Mouse (Mus musculus): Measurements from ENCODE around the gene Nfil3. TPM values are rescaled to one million over a fixed set of nuclear protein-coding genes. Genes with fewer than 3 reads are reported as not detected.
A peak's percentile ranks its signal among the peaks of the same experiment; 100 is the strongest.

Gene Nfil3
- total and polyA plus RNA-seq, 3 experiments: 23.5 to 34.6 (median 30.0) TPM

- no peaks in the 10 kb centered on the region for H3K27me3 ChIP-seq (replicated peaks)
- TF ChIP-seq RAD21 (IDR thresholded peaks at IDR 0.05; ENCODE audit: low read depth, low read length) (no peak), MAX (IDR thresholded peaks at IDR 0.05; ENCODE audit: low read length) (no peak), E2F4 (IDR thresholded peaks at IDR 0.05; ENCODE audit: insufficient replicate concordance, low read depth, low read length) (no peak), PAX5 (IDR thresholded peaks at IDR 0.05; ENCODE audit: low read length) (no peak), RCOR1 (conservative IDR thresholded peaks at IDR 0.05; ENCODE audit: low read depth, low read length) (no peak), MAFK (IDR thresholded peaks at IDR 0.05; ENCODE audit: insufficient replicate concordance, low read length) (peak; percentile 89), EP300 (IDR thresholded peaks at IDR 0.05; ENCODE audit: low read length) (no peak), IRF4 (IDR thresholded peaks at IDR 0.05; ENCODE audit: low read depth, low read length) (no peak)
- DNase-seq (ENCODE audit: extremely low read depth): no peak
- H3K36me3 ChIP-seq (replicated peaks in 1 of 2; ENCODE audit: control insufficient read depth in 1 of 2, insufficient read depth in 1 of 2, low read length in 1 of 2): no peaks in the 10 kb centered on the region
- H3K9ac ChIP-seq (ENCODE audit: insufficient read depth, low read depth): no peak overlapping the region
- dilution Hi-C loops (cut with MboI; ENCODE audit: extremely low pct_ligation_motif_present, extremely low pct_unique_long_range_greater_than_20kb, low sequenced_read_pairs) (no loop called here), in situ Hi-C loops (cut with MboI; ENCODE audit: low pct_ligation_motif_present, low pct_unique_long_range_greater_than_20kb, low sequenced_read_pairs) (no loop called here)
- H3K27ac ChIP-seq (ENCODE audit: insufficient read depth, low read depth): no peak overlapping the region
- H3K9me3 ChIP-seq (replicated peaks; ENCODE audit: low read length): peaks cover 5% of the 10 kb centered on the region
- H3K4me1 ChIP-seq (ENCODE audit: control insufficient read depth in 1 of 2, insufficient read depth in 2 of 2): peaks cover 0 to 2% of the 10 kb centered on the region in 2 experiments; a peak in 1 of 4 replicates
- H3K4me3 ChIP-seq (replicated peaks in 1 of 3; ENCODE audit: low read depth in 2 of 3, low read length in 2 of 3, poor library complexity in 1 of 3): no peak overlapping the region
- H3K79me2 ChIP-seq (replicated peaks; ENCODE audit: control insufficient read depth, extremely low read depth, insufficient read depth, poor library complexity, severe bottlenecking): no peaks in the 10 kb centered on the region
- no peak overlapping the region for H3K4me2 ChIP-seq (ENCODE audit: insufficient read depth, low read depth, poor library complexity, severe bottlenecking)
These were observed 33.3 kb downstream of the Nfil3 start for GRCm38 (mm10) chr13:52947545-52947944.

- TF ChIP-seq GABPA (IDR thresholded peaks at IDR 0.05; ENCODE audit: insufficient replicate concordance, low read depth, low read length) (no peak), CHD2 (IDR thresholded peaks at IDR 0.05; ENCODE audit: low read length) (no peak), ETS1 (conservative IDR thresholded peaks at IDR 0.05; ENCODE audit: low read depth, low read length) (no peak; the same call in 1 of the 2 replicates), E2F4 (IDR thresholded peaks at IDR 0.05; ENCODE audit: insufficient replicate concordance, low read depth, low read length) (no peak), MAZ (IDR thresholded peaks at IDR 0.05; ENCODE audit: low read depth, low read length) (no peak), CTCF (conservative IDR thresholded peaks at IDR 0.05 in 1 of 2, IDR thresholded peaks at IDR 0.05 in 1 of 2; ENCODE audit: low read depth in 2 of 2, low read length in 2 of 2) (no peak), POLR2AphosphoS2 (IDR thresholded peaks at IDR 0.05; ENCODE audit: low read depth, low read length) (no peak), RCOR1 (conservative IDR thresholded peaks at IDR 0.05; ENCODE audit: low read depth, low read length) (no peak), MAFK (IDR thresholded peaks at IDR 0.05; ENCODE audit: insufficient replicate concordance, low read length) (no peak), USF1 (IDR thresholded peaks at IDR 0.05; ENCODE audit: low read depth, low read length) (no peak), POLR2A (IDR thresholded peaks at IDR 0.05; ENCODE audit: low read depth, low read length) (no peak), MXI1 (IDR thresholded peaks at IDR 0.05; ENCODE audit: low read depth, low read length) (no peak), MYC (IDR thresholded peaks at IDR 0.05; ENCODE audit: low read depth, low read length) (no peak), SIN3A (IDR thresholded peaks at IDR 0.05; ENCODE audit: low read length) (no peak), MAX (IDR thresholded peaks at IDR 0.05; ENCODE audit: low read length) (no peak)
- H3K36me3 ChIP-seq (replicated peaks in 1 of 2; ENCODE audit: control insufficient read depth in 1 of 2, insufficient read depth in 1 of 2, low read length in 1 of 2): no peaks in the 10 kb centered on the region
- H3K27ac ChIP-seq (ENCODE audit: insufficient read depth, low read depth): no peak overlapping the region
- dilution Hi-C loops (cut with MboI; ENCODE audit: extremely low pct_ligation_motif_present, extremely low pct_unique_long_range_greater_than_20kb, low sequenced_read_pairs): no loop called here
- H3K27me3 ChIP-seq (replicated peaks): no peaks in the 10 kb centered on the region
- H3K79me2 ChIP-seq (replicated peaks; ENCODE audit: control insufficient read depth, extremely low read depth, insufficient read depth, poor library complexity, severe bottlenecking): no peaks in the 10 kb centered on the region
- peaks cover 0 to 2% of the 10 kb centered on the region in 2 experiments; a peak in 1 of 4 replicates for H3K4me1 ChIP-seq (ENCODE audit: control insufficient read depth in 1 of 2, insufficient read depth in 2 of 2)
- peaks cover 5% of the 10 kb centered on the region for H3K9me3 ChIP-seq (replicated peaks; ENCODE audit: low read length)
- in situ Hi-C loops (cut with MboI; ENCODE audit: low pct_ligation_motif_present, low pct_unique_long_range_greater_than_20kb, low sequenced_read_pairs): no loop called here
- no peak overlapping the region; the same call in 1 of the 2 replicates for H3K4me2 ChIP-seq (ENCODE audit: insufficient read depth, low read depth, poor library complexity, severe bottlenecking)
- H3K9ac ChIP-seq (ENCODE audit: insufficient read depth, low read depth): no peak overlapping the region
- no peak for DNase-seq (ENCODE audit: extremely low read depth)
- H3K4me3 ChIP-seq (replicated peaks in 1 of 3; ENCODE audit: low read depth in 2 of 3, low read length in 2 of 3, poor library complexity in 1 of 3): no peak overlapping the region
These were observed 35.1 kb downstream of the Nfil3 start for GRCm38 (mm10) chr13:52945769-52946168.
